Mouse (Mus musculus): ENCODE data around the gene Zfp428. TPM values are rescaled to one million over a fixed set of nuclear protein-coding genes. Genes with fewer than 3 reads are reported as not detected.
"Not testable (repeated sequence)": the region's sequence is repeated elsewhere in the genome, so short reads cannot be mapped to it uniquely, and the experiment has no call there.

The Zfp428 gene
- total RNA-seq, 2 experiments from 2014 or later, result 11.1 to 16.2 TPM

DNA sequence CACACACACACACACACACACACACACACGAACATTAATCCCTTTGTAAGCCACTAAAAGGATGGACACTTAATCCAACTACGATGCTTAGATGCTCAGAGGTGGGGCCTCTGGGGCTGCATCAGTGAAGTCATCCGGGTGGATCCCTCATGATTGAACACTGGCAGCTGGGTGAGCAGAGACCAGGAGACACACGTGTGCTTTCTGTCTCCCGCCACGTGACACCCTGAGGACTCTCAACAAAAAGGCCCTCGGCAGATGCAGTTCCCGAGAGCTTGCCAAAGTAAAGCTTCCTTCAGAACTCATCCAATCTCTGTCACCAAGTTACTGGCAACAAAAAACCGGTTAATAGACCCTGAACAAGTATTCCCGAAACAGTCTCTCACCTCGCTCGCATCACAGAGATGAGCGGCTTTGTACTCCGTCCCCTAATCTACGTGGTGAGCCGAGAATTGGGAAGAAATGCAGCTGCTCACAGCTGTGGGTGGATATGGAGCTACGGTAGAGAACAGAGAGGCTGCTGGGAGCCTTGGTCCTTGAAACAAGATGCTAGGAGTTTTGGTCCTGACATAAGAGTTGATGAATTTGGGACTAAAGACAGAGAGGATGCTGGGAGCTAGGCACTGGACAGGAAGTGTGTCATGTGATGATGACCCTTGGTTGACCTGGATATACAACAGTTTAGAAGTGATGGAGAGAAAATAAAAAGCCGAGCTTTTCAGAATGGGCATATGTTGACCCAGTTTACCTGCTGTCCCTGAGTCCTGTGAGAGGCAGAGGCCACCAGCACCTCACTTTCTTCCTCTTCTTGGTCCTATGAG, 26.5 kb upstream of the Zfp428 start:
- DNase-seq (ENCODE audit: low spot score in 2 of 2), result no peak

DNA sequence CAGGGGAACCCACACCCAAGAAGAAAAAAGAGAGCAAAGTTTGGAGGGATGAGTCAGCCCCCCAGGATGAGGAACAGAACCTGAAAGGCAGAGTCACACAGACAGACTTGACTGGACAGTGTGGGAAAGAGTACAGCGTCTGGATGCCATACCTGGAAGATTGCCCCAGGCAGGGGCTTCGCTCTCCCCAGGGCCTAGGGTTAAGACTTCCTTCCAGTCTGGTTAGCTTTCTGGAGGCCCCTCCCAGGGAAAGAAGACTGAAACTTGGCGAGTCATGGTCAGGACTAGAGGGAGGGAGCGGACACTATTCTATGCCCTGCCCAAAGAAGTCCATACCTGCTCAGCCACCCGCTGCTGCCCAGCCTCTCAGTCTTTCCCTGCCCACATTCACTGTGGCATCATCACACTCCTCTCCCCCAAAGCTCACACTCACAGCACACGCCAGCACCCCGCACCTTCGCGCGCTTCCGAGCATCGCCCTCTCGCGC, 25.8 kb upstream of the Zfp428 start:
- no peak for DNase-seq (ENCODE audit: low spot score in 2 of 2)

DNA sequence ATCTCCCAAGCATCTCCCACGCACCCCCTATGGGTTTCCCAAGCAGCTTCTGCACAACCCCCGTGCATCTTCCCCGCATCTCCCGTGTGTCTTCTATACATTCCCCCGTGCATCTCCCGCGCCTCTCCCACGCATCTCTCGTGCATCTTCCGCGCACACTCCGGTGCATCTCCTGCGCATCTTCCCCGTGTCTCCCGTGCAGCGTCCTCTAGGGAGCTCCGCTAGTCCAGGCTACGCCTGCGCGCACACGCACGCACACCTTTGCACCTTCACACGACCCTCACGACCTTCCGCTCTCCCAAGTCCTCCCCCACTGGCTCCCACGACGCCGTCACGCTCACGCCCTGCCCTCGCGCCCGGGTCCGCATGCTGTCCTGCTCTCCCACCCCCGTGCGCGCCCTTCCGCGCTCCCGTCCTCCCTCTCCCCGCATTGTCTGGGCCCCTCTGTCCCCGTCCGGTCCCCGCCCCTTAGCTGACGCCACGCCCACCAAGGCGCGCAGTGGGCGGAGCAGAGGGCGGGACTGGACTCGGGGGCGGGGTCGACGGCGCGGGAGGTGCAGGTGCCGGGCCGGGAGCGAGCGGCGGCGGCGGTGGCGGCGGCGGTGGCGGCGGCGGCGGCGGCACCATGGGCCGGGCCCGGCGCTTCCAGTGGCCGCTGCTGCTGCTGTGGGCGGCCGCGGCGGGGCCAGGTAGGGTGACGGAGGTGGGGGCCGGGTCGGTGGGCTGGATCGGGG, 25.2 kb upstream of the Zfp428 start, which contains the start of gene Cadm4:
TSS of gene Cadm4 (plus strand) at position 550 of the 734 bp plus-strand sequence.
- peak; percentile 65 to 68 for DNase-seq (ENCODE audit: low spot score in 2 of 2)

DNA sequence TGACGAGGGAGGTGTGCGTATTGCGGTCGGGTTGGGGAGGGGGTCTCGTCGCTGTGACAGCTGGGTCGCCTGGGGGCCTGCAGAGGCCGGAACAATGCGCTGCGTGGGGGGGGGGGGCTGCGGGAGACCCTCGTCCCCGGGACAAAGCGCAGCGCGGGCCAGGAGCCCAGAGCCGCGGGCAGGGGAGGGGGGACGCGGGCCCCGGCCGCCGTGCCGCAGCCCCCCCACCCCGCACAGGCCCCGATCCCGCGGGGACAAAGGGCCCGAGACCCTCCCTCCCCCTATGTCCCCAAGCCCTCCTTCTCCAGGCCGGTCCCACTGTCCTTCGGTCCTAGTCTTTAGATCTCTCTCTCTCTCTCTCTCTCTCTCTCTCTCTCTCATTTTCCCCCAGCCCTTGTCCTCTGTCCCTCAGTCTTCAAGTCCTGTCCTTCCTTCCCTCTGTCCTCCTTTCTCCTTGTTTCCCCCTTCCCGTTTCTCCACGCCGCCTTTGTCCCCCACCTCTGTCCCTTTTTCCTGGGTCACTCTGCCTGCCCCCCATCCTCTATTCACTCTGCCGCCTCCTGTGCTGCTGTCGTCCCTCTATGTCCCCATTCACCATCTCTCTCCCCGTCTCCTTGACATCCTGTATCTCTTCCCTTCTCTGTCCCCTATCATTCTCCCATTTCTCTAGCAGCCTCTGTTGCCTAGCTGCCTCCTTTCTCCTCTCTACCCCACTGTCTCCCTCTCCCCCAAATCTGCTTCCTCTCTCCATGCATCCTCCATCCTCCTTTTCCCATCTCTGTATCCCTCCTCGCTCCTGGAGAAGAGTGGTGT, 24.4 kb upstream of the Zfp428 start:
- DNase-seq (ENCODE audit: low spot score in 2 of 2), result no peak

DNA sequence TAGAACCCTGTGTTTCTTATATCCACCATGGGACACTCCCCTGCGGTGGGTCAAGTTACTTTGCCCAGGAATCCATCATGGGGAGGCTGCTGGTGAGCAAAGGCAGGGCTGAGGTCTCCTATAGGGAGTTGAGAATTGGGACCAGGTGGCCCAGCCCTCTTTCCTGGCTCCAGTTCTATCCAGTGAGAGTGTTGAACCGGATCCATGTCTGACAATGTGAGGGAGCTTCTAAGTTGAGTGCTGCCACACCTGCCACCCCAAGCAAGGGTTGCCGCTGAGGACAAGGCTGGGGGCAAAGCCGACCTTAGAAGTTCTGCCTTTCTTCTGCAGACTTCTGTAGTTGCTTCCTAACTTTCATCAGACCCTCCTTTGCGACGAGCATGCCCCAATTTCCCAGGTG, 23.5 kb upstream of the Zfp428 start:
- not testable (repeated sequence) for DNase-seq (ENCODE audit: low spot score in 2 of 2)

DNA sequence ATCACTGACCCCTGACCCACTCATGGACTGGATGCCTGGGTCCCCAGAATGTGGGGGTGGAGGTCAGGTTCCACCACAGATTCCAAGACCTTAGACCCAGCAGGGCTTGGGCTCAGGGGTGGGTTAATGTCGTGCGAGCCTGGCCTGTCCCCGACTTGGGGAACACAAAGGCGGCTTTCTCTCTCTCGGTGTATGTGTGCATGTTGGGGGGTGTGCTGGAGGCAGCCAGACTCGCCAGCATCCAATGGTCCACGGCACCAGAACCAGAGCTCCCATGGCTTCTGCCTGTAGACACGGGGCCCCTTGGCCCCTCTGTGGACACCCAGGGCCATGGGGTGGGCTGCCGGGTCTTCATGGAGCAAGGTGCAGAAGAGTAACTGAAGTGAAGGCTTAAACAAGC, 21.3 kb upstream of the Zfp428 start:
- no peak for DNase-seq (ENCODE audit: low spot score in 2 of 2)

DNA sequence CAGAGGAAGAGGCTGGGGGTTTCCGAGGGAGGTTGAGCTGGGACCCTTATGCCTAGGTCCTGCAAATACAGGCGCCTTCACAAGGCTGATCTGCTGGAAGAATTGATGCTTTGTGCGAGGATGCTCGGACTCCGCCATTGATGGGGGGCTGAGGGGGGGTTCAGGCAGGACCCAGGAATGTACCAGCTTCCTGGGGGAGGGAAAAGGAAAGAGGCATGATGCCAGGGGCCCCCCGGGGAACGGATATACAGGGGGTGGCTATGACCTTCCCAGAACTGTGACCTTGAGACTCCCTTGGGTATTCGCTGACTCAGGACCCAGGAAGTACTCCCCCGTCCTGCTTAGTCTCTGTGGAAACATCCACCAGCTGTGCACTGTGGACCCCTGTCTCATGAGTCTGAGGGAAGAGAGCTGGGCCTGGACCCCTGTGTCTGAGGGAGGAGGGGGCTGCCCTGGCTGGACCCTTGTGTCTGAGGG, 20.1 kb upstream of the Zfp428 start:
- DNase-seq (ENCODE audit: low spot score in 2 of 2), result no peak

DNA sequence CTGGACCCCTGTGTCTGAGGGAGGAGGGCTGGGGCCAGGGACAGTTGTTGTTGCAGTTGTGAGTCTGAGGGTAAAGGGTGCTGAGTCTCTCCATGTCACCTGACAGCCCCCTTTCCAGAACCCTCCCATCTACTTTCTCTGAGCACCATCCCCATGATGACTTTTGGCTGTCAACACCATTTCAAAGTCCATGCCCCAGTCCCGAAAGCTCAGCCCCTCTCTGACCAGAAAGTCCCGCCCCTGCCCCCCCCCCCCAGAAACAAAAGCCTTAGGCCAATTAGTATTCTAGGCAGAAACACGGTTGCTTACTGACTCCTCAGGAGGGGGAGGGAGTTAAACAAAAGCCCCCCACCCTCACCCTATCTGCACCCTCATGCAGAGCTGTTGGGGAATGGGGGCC, 19.4 kb upstream of the Zfp428 start:
- DNase-seq (ENCODE audit: low spot score in 2 of 2), result no peak

DNA sequence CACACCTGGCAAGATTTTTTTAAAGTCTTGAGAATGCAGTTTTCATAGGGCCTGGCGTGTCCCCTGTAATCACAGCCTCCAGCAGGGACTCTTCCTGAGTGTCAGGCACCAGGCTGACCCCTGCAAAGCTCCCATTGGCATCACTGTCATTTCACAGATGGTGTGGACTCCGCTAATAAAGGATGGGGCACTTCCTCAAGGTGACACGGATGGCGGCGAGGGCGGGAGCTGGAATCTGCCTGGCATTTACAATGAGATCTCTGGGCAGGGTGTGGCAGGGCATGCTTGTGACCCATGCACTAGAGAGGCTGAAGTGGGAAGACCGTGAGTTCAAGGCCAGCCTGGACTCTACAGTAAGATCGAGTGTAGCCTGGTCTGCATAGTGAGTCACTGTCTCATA, 18.5 kb upstream of the Zfp428 start:
- DNase-seq (ENCODE audit: low spot score in 2 of 2), result no peak

DNA sequence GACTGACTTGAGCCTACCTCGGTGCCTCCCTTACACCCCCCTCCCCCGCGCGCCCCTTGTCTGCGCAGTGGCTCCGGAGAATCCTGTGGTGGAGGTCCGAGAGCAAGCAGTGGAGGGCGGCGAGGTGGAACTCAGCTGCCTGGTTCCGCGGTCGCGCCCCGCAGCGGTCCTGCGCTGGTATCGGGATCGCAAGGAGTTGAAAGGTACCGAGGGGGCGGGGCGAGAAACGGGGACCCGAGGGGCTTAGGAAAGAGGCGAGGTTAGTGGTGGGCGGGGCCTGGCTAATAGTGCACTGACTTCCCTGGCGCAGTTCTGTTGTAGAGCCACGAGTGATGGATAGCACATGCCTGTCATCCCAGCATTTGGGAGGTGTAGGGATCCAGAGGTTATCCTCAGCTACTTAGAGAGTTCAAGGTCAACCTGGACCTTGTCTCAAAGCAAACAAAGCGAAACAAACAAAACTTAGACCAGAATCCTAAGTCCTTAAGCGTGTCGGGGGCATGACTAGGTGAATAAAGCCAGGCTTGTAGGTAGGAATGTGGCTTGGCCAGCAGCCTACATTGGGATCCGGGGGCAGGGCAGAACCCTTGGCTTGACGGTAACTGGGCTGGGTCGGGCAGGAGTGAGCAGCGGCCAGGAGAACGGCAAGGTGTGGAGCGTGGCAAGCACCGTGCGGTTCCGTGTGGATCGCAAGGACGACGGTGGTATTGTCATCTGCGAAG, 6.8 kb upstream of the Zfp428 start:
- no peak for DNase-seq (ENCODE audit: low spot score in 2 of 2)

DNA sequence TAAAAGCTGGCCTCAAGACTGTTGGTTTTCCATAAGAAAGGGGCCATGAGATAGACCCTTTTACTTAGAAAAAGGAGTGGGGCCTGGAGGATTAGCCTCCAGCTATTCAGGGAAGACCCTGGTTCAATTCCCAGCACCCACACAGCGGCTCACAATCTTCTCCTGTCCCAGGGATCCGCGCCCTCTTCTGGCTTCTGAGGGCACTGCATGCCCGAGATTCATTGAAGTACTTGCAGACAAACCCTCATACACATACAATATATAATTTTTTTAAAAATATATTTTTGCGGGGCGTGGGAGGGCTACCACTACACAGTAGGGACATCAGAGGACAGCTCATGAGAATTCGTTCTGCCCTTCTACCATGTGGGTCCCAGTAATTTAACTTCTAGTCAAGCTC, 5.9 kb upstream of the Zfp428 start:
- DNase-seq (ENCODE audit: low spot score in 2 of 2), result no peak

DNA sequence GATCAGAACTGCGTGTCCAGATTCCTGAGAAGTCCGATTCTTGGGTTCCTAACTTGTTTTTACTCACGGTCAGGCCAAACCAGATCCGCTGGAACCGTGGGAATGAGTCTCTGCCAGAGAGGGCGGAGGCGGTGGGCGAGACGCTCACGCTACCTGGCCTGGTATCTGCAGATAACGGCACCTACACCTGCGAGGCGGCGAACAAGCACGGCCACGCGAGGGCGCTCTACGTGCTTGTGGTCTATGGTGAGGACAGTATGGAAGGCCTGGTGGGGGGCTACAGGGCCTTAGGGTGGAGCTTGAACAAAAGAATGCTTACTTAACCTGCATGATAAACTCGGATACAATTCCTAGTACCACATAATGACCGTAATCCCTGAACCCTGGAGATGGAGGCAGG, 5.3 kb upstream of the Zfp428 start:
- no peak for DNase-seq (ENCODE audit: low spot score in 2 of 2)

DNA sequence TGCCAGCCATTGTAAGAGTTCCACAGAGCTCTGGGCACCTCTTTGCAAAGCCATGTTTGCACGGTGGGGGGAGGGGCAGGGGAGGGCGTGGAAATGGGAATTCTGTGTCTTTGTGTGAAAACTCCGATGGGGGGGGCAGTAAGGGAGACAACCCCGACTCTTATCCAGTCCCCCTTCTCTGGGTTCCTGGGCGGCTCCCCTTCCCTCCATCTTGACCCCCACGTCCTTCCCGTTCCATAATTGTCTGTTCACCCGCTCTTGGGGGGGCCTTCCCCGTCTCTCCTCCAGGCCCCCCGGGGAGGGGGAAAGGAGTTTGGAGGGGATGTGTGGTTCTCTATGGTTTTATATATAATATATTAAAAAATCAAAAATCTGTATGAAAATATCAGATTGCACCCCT, 2.8 kb upstream of the Zfp428 start:
- DNase-seq (ENCODE audit: low spot score in 2 of 2), result no peak

DNA sequence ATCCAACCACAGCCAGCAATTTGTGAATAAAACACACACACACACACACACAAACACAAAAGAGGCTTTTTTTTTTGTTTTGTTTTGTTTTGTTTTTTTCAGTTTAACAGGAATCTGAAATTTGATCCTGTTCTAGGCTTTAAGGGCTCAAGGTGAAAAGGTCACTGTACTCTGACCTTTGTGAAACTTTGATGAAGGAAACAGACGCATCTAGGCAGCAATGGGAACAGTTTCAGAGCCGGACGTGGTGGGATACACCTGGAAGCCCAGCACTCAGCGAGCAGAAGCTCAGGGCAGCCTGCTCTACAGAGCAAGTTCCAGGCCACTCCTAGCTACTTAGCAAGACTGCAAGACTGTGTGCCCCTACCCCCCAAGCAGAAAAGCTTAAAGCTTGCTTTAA, 1.9 kb upstream of the Zfp428 start:
- no peak for DNase-seq (ENCODE audit: low spot score in 2 of 2)

DNA sequence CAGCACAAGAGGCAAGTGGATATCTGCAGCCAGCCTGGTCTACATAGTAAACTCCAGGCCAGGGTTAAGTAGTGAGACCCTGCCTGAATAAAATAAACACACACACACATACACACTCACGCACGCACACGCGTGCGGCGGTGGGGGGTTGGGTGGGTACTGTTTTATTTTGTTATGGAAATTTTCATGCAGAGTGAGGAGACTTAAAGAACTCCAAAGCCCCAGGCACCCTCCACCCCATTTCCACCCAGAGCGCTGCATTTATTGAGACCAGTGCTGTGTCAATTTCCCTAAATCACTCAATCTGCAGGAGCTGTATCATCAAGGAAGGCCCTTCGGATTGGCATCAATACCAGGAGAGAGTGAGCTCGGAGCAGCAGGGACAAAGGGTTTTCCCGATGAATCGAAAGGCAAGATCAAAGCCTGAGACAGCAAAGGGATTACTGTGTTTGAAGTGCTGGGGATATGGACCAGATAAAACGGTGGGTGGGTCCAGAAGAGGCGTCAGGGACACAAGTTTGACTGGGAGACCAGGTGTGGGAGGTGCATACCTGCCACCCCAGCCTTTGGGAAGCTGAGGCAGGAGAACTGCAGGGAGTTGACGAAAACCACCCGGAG, 1.2 kb upstream of the Zfp428 start:
- no peak for DNase-seq (ENCODE audit: low spot score in 2 of 2)

DNA sequence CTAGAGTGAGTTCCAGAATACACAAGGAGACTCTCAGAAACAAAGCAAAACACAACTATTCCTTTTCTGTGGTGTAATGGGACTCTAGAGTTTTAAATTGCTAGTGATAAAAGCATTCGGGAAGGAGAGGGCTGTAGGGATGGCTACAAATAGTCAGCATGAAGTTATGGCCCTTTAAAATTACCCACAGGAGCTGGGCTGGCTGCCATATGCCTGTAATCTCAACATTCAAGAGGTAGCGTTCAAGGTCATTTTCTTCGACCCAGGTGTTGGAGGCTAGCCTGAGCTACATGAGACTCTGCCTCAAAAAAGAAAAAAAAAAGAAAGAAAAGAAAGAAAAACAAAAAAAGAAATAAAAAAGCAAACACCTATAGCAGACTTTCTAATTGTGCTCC, 744 bp upstream of the Zfp428 start:
- DNase-seq (ENCODE audit: low spot score in 2 of 2), result no peak

DNA sequence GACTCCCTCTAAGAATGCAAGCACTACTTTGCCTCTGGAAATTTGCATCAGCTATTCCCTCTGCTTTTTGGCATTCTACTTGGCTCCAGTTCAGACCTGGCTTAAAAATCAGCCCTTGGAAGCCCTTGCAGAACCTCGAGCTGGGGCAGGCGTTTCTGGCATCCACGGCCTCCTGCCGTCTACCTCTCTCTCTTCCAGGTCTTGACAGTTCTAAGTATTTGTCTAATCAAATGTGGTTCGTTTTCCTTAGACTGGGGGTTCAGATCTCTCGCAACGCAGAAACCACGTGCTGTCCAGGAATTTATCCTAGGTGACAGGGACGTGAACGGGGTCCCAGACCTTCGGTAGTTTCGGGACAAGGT, 349 bp upstream of the Zfp428 start:
- DNase-seq (ENCODE audit: low spot score in 2 of 2), result no peak

DNA sequence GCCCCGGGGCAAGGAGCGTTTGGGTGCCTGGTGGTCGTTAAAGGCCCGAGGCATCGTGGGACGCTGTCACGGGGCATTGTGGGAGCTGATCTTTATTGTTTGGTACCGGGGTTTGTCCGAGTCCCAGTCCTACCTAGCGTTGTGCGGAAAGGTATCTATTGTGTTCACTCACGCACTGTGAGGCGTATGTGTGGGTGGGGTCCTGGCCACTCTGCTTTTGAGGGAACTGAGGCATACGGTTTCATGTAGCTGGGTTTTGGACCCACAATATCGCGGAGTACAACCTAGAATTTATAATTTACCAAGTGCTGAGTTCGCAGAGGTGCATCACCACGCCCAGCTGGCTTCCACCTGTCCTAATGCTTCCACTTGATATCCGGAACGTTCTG, 914 bp downstream of the Zfp428 start:
- DNase-seq (ENCODE audit: low spot score in 2 of 2), result no peak

DNA sequence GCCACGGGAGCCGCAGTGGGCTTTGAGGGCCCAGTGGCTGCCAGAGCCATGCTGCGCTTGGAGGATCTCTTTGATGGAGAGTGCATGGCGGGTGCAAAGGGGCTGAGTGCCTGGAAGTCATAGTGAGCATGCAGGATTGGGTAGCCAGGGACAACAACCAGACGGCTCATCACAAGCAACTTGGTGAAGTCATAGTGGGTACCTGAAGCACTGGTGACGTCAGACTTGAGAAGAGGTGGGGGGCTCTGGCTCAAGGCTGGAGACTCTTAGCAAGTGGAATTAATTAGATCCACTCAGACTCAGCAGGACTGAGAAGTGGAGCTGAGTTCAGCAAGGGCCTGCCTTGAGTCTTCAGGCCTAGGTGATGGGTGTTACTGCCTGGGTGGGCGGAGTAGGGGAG, 5.5 kb downstream of the Zfp428 start, which contains the start of gene AC161166.1:
TSS of gene AC161166.1 (minus strand) at position 101 of the 400 bp plus-strand sequence.
- DNase-seq (ENCODE audit: low spot score in 2 of 2), result no peak

DNA sequence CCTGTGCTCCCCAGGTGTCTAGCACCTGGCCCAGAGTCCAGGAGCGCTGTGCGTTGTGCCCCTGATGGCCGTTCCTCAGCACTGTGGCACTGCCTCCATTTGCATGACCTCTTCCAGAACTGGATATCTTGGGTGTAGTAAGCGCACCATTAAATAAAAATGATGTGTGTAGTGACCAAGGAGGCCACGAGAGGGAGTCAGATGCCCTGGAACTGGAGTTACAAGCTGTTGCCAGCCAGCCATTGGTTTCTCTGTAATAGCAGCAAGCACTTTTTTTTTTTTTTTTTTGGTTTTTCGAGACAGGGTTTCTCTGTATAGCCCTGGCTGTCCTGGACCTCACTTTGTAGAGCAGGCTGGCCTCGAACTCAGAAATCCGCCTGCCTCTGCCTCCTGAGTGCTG, 9.5 kb downstream of the Zfp428 start:
- DNase-seq (ENCODE audit: low spot score in 2 of 2), result not testable (repeated sequence)
